Mouse (Mus musculus): ENCODE measurements around the gene Zfp60. TPM values are rescaled to one million over a fixed set of nuclear protein-coding genes. Genes with fewer than 3 reads are reported as not detected.

Zfp60 gene
- polyA plus RNA-seq, 1 experiment, result 46.4 TPM

DNA sequence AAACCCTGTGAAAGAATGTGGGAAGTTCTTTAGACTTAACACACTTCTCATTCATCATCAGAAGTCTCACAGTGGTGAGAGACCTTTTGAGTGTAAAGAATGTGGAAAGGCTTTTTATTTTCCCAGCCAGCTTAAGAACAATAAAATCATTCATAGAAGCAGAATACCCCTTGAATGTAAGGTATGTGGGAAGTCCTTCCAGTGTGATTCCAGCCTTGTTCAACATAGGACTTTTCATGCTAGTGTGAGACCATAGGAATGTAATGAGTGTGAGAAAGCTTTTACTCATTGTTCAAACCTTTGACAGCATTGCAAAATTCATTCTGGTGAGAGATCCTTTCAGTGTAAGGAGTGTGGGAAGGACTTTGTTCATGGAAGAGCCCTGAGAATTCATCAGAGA, 63.4 kb downstream of the Zfp60 start:
- DNase-seq (ENCODE audit: low read depth), result peak; percentile 55
- TF ChIP-seq CTCF (IDR thresholded peaks at IDR 0.05; ENCODE audit: borderline replicate concordance, extremely low read depth, insufficient read depth, insufficient read length) (no peak), POLR2A (IDR thresholded peaks at IDR 0.05; ENCODE audit: borderline replicate concordance, extremely low read depth, insufficient read depth, insufficient read length, poor library complexity, severe bottlenecking) (no peak)

DNA sequence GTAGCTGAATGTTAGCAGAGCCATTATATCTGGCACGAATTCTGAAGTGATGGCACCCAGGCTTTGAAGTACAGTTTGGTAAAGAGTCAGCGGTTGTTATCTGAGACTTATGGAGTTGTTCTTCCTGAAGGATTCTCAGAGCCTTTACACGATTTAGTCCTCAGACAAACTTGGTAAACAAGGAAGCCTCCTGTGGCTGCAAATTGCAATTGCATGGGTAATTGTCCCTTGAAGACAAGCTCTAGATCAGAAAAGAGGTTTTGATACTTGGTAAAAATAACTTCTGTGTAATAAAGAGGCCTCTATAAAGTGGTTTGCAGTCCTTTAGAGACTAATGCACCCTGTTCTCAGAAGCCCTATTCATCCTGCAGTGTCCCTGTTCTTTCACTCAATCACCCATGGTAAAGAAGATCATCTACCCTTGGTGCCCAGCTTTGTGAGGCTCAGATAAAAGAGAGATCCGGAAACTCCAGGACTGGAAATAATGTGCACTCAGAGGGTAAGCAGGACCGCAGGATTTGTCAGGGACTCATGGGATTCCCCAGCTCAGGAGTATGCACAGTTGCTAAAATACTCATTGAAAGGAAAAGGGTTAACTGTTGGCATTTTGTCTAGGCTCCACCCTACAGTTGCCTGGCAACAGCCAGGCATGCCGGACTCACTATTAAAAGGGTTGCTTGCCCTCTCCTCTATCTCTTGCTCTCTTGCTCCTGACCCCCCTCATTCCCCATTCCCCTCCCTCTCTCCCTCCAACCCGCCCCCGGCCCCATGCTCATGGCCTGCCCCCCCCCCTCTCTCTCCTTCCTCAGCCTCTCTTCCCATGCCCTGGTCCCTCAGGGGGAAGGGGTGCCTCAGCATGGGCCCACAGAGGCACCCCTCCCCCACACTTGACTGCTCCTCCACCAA, 67.0 kb downstream of the Zfp60 start:
- TF ChIP-seq CTCF (IDR thresholded peaks at IDR 0.05; ENCODE audit: borderline replicate concordance, extremely low read depth, insufficient read depth, insufficient read length) (peak; percentile 20; the same call in 1 of the 2 replicates), POLR2A (IDR thresholded peaks at IDR 0.05; ENCODE audit: borderline replicate concordance, extremely low read depth, insufficient read depth, insufficient read length, poor library complexity, severe bottlenecking) (no peak)
- DNase-seq (ENCODE audit: low read depth), result peak; percentile 83

DNA sequence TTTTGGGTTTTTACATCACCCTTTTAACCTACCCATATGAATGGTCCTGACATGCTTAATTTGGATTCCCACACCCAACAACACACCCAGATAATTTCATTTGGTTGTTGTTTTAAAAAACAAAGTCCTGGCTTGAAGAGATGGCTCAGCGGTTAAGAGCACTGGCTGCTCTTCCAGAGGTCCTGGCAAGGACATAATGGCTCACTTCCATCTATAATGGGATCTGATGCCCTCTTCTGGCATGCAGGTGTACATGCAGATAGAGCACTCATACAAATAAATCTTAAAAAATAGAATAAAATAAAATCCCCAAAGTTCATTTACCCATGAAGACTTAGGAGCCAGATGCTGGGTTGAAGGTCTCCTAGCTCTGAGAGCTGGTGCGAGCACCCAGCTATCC, 69.9 kb downstream of the Zfp60 start:
- TF ChIP-seq CTCF (IDR thresholded peaks at IDR 0.05; ENCODE audit: borderline replicate concordance, extremely low read depth, insufficient read depth, insufficient read length) (no peak; the same call in 1 of the 2 replicates), POLR2A (IDR thresholded peaks at IDR 0.05; ENCODE audit: borderline replicate concordance, extremely low read depth, insufficient read depth, insufficient read length, poor library complexity, severe bottlenecking) (no peak)
- peak; percentile 57 for DNase-seq (ENCODE audit: low read depth)

DNA sequence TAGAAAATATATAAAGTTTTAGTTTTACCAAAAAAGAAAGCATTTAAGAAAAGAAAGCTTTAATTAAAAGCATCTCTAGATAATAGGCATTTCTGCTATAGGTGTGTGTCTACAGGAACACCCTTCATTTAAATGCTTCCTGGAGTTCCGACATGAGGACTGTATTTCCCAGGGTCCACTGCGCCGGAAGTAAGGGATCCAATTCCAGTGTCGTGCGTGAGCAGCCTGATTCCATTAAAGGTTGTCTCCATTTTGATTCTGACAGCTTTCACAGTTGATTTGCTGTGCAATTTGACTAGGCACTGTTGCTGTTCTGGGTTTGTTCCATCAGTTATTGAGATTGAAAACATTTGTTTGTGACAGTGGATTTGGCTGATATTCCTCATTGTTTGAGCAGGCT, 71.8 kb downstream of the Zfp60 start:
- no peak for DNase-seq (ENCODE audit: low read depth)
- no peak for TF ChIP-seq POLR2A (IDR thresholded peaks at IDR 0.05; ENCODE audit: borderline replicate concordance, extremely low read depth, insufficient read depth, insufficient read length, poor library complexity, severe bottlenecking)
- TF ChIP-seq CTCF (IDR thresholded peaks at IDR 0.05; ENCODE audit: borderline replicate concordance, extremely low read depth, insufficient read depth, insufficient read length), result no peak

Other genes starting within 250 kb of the Zfp60 start
- 4.7 and 5.7 TPM in 2 replicates for gene Sertad1, start 244.5 kb upstream of the Zfp60 start, polyA plus RNA-seq (2012; rRNA removed)
- 1.8 and 2.4 TPM in 2 replicates for gene Prx, start 232.1 kb upstream of the Zfp60 start, polyA plus RNA-seq (2012; rRNA removed)
- 1.5 and 1.8 TPM in 2 replicates for gene Hipk4, start 208.1 kb upstream of the Zfp60 start, polyA plus RNA-seq (2012; rRNA removed)
- gene Pld3, start 178.2 kb upstream of the Zfp60 start, polyA plus RNA-seq (2012; rRNA removed), result 192 and 200 TPM in 2 replicates
- gene 2310022A10Rik, start 178.2 kb upstream of the Zfp60 start, polyA plus RNA-seq (2012; rRNA removed), result 42.8 and 52.7 TPM in 2 replicates
- 74.2 and 78.8 TPM in 2 replicates for gene Akt2, start 139.8 kb upstream of the Zfp60 start, polyA plus RNA-seq (2012; rRNA removed)
- gene Ttc9b, start 77.5 kb upstream of the Zfp60 start, polyA plus RNA-seq (2012; rRNA removed), result 57.7 and 64.6 TPM in 2 replicates
- gene Map3k10, start 56.8 kb upstream of the Zfp60 start, polyA plus RNA-seq (2012; rRNA removed), result 76.8 and 93.9 TPM in 2 replicates
- gene Zfp607b, start 42.0 kb upstream of the Zfp60 start, polyA plus RNA-seq (2012; rRNA removed), result 6.6 and 7.3 TPM in 2 replicates
- 2.9 and 3.7 TPM in 2 replicates for gene Zfp626, start 75.8 kb downstream of the Zfp60 start, polyA plus RNA-seq (2012; rRNA removed)
- gene Zfp59, start 107.2 kb downstream of the Zfp60 start, polyA plus RNA-seq (2012; rRNA removed), result 5.1 and 6.2 TPM in 2 replicates
- 1.1 and 1.4 TPM in 2 replicates for gene Zfp607a, start 126.1 kb downstream of the Zfp60 start, polyA plus RNA-seq (2012; rRNA removed)
- gene Zfp974, start 198.1 kb downstream of the Zfp60 start, polyA plus RNA-seq (2012; rRNA removed), result 7.1 and 8.8 TPM in 2 replicates
- gene Zfp780b, start 247.8 kb downstream of the Zfp60 start, polyA plus RNA-seq (2012; rRNA removed), result 6.2 and 10.1 TPM in 2 replicates